Mouse (Mus musculus): ENCODE measurements around the gene Olfr1375. TPM values are rescaled to one million over a fixed set of nuclear protein-coding genes. Genes with fewer than 3 reads are reported as not detected.

Gene Olfr1375
- total RNA-seq, 1 experiment from 2014 or later, result not detected

GRCm38 (mm10) chr11:51084527-51084926 is 36.6 kb downstream of the Olfr1375 start:
- no peak for ATAC-seq (replicated peaks in 1 of 2; ENCODE audit: insufficient read depth in 1 of 2, low FRiP score in 2 of 2, low TSS enrichment in 1 of 2, low read depth in 1 of 2, poor library complexity in 2 of 2, severe bottlenecking in 2 of 2)

- ATAC-seq (replicated peaks in 1 of 2; ENCODE audit: insufficient read depth in 1 of 2, low FRiP score in 2 of 2, low TSS enrichment in 1 of 2, low read depth in 1 of 2, poor library complexity in 2 of 2, severe bottlenecking in 2 of 2), result no peak
Measured at GRCm38 (mm10) chr11:51085269-51085668, 37.4 kb downstream of the Olfr1375 start.

Other genes starting within 250 kb of the Olfr1375 start
- 6.2 and 6.4 TPM in 2 replicates for gene Zfp354c, start 220.4 kb upstream of the Olfr1375 start, total RNA-seq (2017)
- gene Zfp879, start 206.6 kb upstream of the Olfr1375 start, total RNA-seq (2017), result 1.6 and 1.7 TPM in 2 replicates
- gene Grm6, start 197.4 kb upstream of the Olfr1375 start, total RNA-seq (2017), result 0.25 TPM in 1 of 2 replicates, not detected in the other
- not detected in 2 replicates for gene Zfp454, start 160.5 kb upstream of the Olfr1375 start, total RNA-seq (2017)
- 5.2 and 11.4 TPM in 2 replicates for gene Zfp2, start 131.9 kb upstream of the Olfr1375 start, total RNA-seq (2017)
- 0.50 and 0.63 TPM in 2 replicates for gene Zfp354b, start 116.5 kb upstream of the Olfr1375 start, total RNA-seq (2017)
- not detected in 2 replicates for gene 4933414I15Rik, start 104.3 kb upstream of the Olfr1375 start, total RNA-seq (2017)
- gene Prop1, start 94.3 kb upstream of the Olfr1375 start, total RNA-seq (2017), result not detected in 2 replicates
- gene Olfr1378, start 81.6 kb upstream of the Olfr1375 start, total RNA-seq (2017), result not detected in 2 replicates
- gene Olfr1377, start 66.1 kb upstream of the Olfr1375 start, total RNA-seq (2017), result not detected in 2 replicates
- not detected in 2 replicates for gene Olfr51, start 44.5 kb upstream of the Olfr1375 start, total RNA-seq (2017)
- not detected in 2 replicates for gene Olfr54, start 33.9 kb upstream of the Olfr1375 start, total RNA-seq (2017)
- 1.7 and 2.6 TPM in 2 replicates for gene Zfp354a, start 11.1 kb downstream of the Olfr1375 start, total RNA-seq (2017)
- not detected in 2 replicates for gene Gm12569, start 172.4 kb downstream of the Olfr1375 start, total RNA-seq (2017)
- 279 and 280 TPM in 2 replicates for gene Clk4, start 213.6 kb downstream of the Olfr1375 start, total RNA-seq (2017)
- not detected in 2 replicates for gene BC049762, start 214.9 kb downstream of the Olfr1375 start, total RNA-seq (2017)
- 0.06 and 0.25 TPM in 2 replicates for gene Col23a1, start 241.8 kb downstream of the Olfr1375 start, total RNA-seq (2017)

Data from hematopoietic stem cell, adult 5-6 weeks (primary cell).